Mouse (Mus musculus) forelimb bud, embryonic 11.5 days (tissue): ENCODE data around the gene Pnmt.

Experiments
- DNase-seq: peaks from one replicate; pipeline ENCODE4 v3.0.0-alpha.2; 2012; ENCODE audit warnings: low read depth, low spot score

Pnmt gene

DNA sequence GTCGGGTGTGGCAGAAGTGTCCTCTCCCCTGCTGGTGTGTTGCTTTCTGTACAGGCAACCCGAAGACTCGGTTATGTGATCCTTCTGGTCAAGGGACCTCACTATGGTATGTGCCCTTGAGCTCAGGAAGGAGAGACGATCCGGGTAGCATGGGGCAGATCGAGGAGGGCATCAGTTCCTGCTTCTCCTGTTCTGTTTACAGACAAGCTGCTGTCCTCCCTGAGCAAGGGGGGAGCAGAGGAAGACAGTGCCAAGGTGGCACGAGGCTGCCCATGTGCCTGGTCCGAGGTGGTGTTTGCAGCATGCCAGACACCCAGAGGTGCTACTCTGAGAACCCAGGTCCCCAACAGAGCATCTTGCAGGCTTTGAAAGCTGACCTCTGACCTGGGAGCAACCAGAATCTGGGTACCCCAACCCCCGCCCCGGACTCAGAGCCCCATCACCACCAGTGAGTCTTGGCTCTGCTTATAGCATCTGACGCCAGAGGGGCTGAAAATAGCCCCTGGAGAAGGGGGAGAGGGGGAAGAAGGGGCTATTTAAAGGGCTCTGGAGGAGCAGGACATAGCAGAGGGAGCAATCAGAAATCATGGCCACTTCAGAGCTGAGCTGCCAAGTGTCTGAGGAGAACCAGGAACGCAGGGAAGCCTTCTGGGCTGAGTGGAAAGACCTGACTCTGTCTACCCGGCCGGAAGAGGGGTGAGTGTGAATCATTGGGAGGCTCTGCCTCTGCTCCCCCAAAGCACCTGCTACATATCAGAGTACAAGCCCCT lies 2.8 kb upstream of the Pnmt start, which contains the start of gene Tcap:
Gene Tcap, plus strand, starts transcription at position 551 of the 770 bp plus-strand sequence.
- DNase-seq, result no peak

DNA sequence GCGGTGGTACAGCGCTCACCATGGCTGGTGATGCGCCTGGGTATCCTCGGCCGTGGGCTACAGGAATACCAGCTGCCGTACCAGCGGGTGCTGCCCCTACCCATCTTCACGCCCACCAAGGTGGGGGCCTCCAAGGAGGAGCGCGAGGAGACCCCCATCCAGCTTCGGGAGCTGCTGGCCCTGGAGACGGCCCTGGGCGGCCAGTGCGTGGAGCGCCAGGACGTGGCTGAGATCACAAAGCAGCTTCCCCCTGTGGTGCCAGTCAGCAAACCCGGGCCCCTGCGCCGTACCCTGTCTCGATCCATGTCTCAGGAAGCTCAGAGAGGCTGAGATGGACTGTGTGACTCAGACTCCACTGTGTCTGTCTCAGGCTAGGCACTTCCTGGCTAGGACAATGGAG lies 2.0 kb upstream of the Pnmt start:
- DNase-seq, result no peak

DNA sequence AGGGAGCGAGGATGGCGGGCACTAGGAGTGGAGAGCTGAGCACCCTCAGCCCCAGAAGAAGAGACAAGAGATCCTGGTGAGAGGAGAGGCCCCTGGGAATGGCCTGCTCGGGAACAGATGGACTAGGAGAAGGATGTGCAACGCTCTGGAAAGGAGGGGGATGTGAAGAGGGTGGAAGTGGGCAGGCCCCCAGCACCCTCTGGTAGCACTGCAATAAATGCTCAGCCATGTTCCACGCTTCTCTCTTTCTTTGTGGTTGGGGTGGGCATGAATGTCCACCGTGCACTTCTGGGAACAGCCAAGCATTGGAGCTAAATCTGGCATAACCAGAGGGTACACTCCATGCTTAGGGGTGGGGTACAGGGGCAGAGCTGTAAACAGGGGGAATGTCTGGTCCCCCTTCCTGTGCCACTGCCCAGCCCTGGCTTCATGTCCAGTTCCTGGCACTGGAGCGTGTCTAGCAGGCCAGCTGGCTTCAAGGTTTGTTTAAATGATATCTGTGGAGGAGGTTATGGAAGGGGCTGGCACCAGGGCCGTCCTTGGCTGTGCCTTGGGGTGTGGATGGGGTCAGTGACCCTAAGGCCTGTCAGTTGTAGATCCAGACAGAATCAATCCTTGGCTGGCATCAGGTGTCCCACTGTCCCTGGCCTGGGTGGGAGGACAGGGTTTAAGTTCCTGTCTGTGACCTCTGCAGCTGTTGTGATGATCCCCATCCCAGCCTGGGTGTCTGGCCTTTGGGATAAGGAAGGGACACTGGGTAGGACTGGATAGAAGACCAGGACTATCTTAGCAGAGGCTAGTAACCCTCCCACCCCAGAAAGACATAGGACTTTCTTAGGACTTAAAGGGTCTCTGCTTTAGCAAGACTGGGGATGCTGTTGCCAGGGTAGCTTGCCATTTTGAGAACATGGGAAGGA lies 1.3 kb upstream of the Pnmt start:
- DNase-seq, result no peak

DNA sequence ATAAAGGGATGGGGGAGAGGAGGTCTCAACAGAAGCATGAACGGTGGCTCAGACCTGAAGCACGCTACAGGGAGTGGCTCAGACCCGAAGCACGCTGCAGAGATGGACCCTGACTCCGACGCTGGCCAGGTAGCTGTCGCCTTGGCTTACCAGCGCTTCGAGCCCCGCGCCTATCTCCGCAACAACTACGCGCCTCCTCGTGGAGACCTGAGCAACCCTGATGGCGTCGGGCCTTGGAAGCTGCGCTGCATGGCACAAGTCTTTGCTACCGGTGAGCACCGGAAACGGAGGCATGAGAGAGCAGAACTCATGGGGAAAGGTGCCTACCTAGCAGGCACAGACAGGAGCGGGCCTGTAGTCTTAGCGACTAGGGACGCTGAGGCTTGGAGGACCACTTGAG lies 346 bp downstream of the Pnmt start:
- no peak for DNase-seq

DNA sequence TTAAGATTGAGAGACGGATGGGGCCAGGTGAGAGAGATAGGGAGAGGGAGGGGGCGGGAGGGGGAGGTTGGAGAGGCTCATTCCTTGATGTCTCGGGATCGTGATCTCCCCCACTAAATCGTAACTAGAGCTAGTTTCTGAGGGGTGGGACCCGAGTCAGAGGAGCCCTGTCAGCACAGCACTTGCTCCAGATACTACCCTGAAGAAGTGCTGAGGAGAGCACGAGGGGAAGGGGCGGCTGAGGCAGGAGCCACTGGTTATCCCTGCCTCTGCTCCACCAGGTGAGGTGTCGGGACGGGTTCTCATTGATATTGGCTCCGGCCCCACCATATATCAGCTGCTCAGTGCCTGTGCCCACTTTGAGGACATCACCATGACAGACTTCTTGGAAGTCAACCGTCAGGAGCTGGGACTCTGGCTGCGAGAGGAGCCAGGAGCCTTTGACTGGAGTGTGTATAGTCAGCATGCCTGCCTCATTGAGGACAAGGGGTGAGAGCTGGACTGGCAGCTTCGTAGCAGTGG lies 867 bp downstream of the Pnmt start:
- no peak for DNase-seq

DNA sequence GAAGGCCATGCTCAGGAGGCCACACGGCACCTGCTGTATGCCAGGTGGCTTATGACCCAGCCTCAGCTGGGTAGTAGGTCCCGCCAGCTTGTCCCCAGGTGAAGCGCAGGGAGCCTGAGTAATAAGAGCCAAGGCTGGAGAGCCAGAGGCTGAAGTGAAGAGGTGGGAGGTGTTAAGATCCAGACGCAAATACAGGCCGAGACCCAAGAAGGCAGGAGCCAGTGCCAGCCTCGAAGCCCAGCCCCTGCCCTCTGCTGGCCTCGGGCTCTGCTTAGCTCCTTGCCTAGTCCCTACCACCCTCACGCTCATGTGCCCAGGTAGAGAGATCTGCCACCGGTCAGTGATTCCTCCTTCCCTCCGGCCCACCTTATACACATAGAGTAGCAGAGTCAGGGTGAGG lies 2.0 kb downstream of the Pnmt start:
- DNase-seq, result no peak

DNA sequence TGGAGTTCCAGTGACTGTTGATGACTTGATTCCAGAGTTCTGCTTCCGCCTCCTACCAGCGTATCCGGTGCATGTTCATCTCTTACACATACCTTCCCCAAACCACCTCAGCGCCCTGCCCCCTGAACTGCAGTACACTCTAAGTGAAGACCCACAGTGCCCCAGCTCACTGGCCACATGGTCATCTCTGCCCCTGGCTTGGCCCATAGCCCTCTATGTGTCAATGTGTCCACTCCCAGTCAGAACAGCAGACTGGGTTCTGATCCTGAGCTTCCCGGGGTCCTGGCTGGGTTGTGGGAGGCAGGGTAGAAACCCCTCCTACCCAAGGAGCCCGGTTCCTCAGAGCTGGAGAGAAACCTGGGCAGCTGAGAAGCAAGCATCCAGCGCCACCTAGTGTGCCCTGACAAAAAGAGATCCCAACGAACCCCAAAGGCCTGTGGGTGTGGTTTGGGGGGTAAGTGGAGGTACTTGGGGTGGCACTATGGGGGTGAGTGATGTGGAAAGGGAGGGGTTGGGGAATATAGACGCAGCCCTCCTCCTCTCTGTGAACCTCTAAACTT lies 3.1 kb downstream of the Pnmt start:
- peak; percentile 34 for DNase-seq

DNA sequence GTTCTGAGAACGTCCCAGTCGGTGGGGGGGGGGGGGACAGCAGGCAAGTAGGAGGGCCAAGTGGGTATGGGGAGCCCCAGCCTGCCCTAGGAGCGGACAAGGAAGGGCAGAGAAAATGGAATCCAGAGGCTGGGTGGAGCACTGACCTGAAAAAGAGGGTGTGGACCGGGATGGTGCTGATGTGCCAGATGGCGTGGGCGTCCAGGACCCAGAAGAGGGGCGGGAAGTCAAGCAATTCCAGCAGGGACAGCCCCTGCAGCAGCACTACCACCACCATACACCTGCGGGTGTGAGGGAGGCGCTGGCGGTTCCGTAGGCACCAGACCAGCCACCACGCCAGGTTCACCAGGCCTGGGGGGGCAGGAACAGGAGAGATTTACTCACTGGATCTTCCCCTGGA lies 3.9 kb downstream of the Pnmt start:
- DNase-seq, result no peak

DNA sequence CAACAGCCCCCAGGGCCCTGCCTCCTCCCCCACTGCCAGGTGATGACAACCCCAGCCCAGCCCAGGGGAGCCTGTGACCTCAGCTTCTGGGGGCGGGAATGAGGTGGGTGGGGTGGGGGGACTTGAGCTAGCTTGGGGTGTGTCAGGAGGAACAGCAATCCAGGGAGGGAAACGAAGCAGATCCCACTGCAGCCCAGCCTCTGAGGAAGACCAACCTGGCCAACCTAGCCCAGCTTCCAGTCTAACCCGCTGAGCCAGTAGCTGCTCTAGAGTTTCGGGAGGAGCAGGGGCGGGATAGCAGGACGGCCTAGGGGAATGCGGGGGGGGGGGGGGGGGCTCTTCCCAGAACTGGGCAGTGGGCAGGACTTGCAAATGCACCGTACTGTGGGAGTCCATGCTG lies 5.8 kb downstream of the Pnmt start:
- DNase-seq, result no peak

DNA sequence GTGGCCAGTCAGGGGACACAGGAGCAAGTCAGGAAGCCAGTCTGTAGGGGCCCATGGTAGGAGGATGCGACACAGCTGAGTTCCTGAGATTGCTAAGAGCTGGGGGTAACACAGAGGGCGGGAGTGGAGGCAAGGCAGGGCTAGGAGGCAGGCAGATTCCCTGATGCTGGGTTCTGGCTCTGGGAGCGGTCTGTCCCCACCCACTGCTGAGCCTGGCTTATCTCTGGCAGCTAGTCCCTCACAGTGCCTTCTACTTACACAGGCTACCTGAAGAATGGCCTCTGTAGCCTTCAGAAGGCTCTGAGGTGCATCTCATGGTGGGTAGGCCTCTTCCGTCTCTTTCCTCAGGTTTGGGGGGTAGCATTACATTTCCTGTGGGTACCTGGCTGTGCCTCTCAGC lies 6.4 kb downstream of the Pnmt start:
- DNase-seq, result no peak

DNA sequence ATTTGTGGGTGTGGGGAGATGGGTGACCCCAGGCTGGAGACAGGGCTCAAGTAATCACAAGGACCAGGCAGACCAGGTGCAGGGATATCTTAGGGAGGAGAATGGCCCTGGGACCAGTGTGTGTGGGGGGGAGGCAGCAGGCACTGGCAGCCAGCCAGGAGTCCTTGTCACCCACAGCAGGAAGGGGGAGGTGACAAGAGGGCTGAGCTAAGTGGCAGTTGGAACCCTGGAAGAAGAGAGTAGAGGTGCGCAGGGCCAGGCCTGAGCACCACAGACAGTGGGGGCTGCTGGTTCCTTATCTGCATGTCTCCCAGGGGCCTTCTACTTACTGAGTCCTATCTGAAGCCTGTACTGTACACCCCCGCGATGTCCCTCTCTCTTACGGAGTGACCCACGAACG lies 7.1 kb downstream of the Pnmt start:
- DNase-seq, result no peak

DNA sequence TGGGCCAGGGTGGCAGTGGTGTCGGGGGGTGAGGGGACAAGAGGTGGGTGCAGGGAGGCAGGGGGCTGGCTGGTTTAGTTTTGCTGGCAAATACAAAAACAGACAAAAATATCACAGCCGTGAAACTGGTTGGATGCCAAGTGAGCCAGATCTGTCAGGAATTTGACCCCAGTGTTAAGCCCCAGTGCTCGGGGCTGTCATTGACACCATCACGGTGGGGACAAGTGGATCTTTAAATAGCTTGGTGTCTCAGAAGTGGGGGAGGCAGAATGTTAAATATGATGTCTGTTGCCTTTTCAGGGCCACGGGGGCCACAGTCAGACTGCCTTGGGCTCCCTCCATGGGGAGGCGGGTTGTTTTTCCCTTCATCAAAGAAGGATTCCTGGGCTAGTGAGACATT lies 8.1 kb downstream of the Pnmt start:
- no peak for DNase-seq

DNA sequence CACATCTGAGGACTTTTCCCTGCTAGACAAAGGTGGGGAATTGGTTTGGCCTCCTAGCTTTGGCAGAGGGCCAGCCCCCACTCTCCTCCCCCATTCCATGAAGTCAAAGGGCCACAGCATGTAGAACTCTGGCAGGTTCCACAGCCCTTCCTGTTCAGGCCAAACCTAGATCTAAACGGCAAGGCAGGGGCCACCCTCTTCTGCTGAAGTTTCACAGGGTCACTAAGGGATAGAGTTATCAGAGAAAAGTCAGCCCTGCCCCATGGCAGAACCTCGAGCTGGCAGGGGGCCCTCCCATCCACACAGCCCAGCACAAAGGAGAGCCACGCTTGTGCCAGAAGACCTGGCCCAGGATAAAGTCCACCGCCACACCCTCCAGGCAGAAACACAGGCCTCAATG lies 8.8 kb downstream of the Pnmt start:
- no peak for DNase-seq

DNA sequence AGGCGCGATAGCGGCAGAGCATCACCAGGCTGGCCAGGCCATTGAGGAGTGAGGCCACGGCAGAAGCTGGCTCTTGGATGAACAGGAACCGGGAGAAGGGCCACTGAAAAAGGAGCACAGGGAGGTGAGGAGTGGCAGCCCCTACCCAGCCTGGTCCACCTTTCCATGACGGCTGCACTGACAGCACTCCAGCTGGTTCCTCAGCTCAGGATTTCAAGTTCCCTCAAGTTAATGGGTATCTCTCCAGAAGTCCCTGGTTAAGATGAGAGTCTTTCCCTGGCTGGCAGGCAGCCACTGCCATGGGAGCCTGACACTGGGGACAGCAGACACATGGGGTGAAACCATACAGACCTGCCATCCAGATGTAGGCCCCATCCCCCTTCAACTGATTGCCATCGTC lies 11.7 kb downstream of the Pnmt start:
- DNase-seq, result no peak

DNA sequence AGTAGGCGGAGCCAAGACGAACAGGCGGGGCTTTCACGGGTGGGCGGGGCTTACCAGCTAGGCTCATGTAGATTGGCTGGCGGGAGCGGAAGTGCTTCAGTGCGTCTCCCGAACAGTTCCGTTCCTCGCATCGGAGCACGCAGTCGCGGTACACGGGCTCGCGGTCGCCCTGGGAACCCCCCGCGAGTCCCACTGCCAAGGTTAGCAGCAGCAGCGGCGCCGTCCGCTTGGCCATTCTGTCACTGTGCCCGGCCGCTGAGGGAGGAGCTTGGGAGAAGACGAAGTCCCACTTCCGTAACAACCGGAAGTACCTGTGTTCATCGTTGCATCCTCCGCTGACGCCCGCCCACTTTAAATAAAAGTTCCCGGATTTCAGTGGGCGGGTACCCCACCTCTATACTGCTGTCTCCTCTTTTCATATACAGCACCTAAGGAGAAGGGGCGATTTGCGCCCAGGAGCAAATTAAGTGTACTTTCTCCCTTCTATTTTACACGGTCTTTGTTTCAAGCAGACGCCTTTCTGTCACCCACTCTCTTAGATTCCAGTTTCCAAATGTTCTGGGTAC lies 14.0 kb downstream of the Pnmt start, which contains the start of gene Pgap3:
Gene Pgap3, minus strand, starts transcription at position 330 of the 566 bp plus-strand sequence.
- peak; percentile 85 for DNase-seq

DNA sequence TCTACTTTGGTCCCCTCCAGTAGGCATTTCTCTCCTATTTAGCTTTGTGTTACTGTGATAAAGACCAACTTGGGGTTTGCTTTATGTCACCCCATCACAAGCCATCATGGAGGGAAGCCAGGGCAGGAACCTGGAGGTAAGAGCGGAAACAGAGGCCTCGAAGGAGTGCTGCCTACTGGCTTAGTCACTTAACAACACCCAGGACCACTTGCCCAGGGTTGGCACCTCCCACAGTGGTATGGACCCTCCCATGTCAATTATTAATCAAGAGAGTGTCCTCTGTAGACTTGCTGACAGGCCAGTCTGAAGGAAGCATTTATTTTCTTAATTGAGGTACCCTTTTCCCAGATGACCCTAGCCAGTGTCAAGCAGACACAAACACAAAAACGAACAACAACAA lies 14.6 kb downstream of the Pnmt start:
- no peak for DNase-seq

DNA sequence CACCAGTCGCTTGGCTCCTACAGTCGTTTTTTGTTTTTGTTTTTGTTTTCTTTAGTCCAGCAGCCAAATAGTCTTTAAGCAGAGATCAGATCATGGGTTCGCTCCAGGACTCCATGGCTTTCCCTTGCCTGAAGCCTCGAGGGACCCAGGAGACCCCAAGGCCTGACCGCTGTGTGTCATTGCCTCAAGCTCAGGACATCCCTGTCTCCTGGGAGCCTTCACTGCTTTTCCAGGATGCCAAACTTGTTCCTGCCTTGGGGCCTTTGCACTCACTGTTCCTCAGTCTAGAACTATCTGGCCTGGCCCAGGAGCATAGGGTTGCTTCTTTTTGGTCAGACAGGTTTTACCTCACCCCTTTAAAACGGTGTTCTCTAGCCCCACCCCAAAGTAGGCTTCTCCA lies 20.4 kb downstream of the Pnmt start:
- no peak for DNase-seq

DNA sequence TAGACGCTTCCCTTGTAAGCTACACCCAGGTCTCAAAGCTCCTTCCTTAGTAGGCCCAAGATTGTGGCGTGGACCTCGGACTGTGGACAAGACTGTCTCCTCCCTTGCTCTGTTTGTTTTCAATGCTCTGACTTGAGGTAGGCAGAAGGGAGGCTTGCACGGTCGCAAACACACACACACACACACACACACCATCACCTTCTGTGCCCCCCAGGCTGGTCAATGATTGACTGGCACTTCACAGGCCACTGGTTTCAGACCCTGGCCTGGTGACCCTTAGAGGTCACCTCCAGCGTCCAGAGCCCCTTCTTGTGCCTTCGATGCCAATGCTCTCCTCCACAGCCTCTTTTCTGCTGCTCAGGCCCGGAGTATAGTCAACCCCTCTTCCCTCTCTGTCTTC lies 22.6 kb downstream of the Pnmt start:
- DNase-seq, result no peak

DNA sequence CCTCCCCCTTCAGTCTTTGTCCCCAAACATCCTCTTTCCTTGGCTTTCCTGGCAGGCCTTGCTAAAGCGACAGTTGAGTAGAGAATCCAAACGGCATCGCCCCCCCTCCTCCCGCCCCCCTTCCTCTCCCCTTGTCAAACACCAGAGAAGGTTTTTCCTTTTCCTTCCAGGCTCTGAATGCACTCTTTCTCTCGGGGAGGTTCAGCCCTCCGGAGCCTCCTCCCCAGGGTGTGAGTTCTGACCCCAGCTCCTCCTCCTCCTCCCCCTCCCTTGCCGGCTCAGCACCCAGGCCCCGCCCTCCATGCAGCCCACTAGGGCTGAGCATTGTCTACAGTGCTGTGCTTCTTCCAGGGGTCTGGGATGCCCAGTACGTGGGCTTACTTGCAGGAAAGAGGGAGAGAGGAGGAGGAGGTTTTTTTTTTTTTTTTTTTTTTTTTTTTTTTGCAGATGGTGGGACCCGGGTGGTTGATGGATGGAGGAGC lies 23.1 kb downstream of the Pnmt start:
- peak; percentile 29 for DNase-seq

DNA sequence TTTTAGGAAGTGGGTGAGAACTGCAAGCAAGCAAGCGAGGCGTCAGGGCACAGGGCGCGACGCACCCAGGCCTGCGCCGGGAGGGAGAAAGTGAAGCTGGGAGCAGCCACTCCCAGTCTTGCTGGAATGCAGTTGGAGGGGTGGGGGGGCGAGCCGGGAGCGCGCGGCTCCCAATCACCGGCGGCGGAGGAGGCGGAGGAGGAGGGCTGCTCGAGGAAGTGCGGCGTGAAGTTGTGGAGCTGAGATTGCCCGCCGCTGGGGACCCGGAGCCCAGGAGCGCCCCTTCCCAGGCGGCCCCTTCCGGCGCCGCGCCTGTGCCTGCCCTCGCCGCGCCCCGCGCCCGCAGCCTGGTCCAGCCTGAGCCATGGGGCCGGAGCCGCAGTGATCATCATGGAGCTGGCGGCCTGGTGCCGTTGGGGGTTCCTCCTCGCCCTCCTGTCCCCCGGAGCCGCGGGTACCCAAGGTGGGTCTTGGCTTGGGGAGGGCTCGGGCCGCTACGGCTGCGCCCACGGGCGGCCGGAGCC lies 26.1 kb downstream of the Pnmt start, which contains the start of gene Erbb2:
Gene Erbb2, plus strand, starts transcription at position 198 of the 524 bp plus-strand sequence.
- DNase-seq, result peak; percentile 79

DNA sequence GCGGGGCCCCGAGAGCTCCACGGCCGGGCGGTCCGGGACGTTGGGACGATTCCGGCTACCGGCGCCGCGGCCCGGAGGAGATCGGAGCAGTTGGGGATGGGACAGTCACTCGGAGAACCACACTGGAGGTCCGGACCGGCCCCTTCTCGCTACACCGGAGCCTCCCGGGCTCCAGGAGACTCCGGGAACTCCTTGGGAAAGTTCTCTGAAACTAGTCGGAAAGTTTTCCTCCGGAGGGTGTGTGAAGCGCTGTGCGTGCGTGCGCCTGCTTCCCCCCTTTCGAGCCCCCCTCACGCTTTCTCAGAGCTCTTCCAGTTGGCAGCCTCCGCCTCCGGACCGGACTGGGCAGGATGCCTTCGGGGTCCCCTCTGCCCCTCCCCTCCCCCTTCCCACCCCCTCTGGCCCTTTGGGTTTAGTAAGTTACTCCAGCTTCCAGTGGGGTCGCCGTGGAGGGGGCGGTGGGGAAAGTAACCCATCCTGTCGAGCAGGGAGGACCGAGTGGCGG lies 26.6 kb downstream of the Pnmt start:
- DNase-seq, result peak; percentile 58
